Mouse (Mus musculus): ENCODE results near the gene Dysf. TPM values are rescaled to one million over a fixed set of nuclear protein-coding genes. Genes with fewer than 3 reads are reported as not detected.

The Dysf gene
- polyA plus RNA-seq, 2 experiments, result 13.2 to 16.5 TPM

- peaks cover 10% of the 10 kb centered on the region; the same call in 1 of the 2 replicates for H3K4me1 ChIP-seq (ENCODE audit: control insufficient read depth, insufficient read depth, low read length)
- ATAC-seq (ENCODE audit: low FRiP score, low read depth) (no peak), DNase-seq (ENCODE audit: low spot score) (no peak)
- no peak overlapping the region for H3K9ac ChIP-seq (ENCODE audit: low read depth, low read length, severe bottlenecking)
- H3K4me2 ChIP-seq (replicated peaks; ENCODE audit: low read depth, low read length, severe bottlenecking), result no peak overlapping the region
- H3K9me3 ChIP-seq (ENCODE audit: control insufficient read depth, low read length), result no peaks in the 10 kb centered on the region
- H3K27ac ChIP-seq (replicated peaks; ENCODE audit: low read depth, low read length), result no peak overlapping the region
- 84% methylated on average over 1 of the region's 1 CpGs for WGBS
- no peak for TF ChIP-seq POLR2A (IDR thresholded peaks at IDR 0.05; ENCODE audit: borderline replicate concordance, extremely low read depth, insufficient read depth, insufficient read length)
- no peak overlapping the region for H3K4me3 ChIP-seq (replicated peaks; ENCODE audit: low read length)
- no peaks in the 10 kb centered on the region for H3K36me3 ChIP-seq (ENCODE audit: control insufficient read depth, insufficient read depth, low read length)
- no peaks in the 10 kb centered on the region for H3K27me3 ChIP-seq (ENCODE audit: control insufficient read depth, insufficient read depth, low read length)
These were observed 160.2 kb downstream of the Dysf start for GRCm38 (mm10) chr6:84168571-84168970.

GRCm38 (mm10) chr6:84173626-84174025 lies 165.2 kb downstream of the Dysf start:
- no peak overlapping the region for H3K27ac ChIP-seq (replicated peaks; ENCODE audit: low read depth, low read length)
- WGBS, result 95% methylated on average over 6 of the region's 6 CpGs
- H3K27me3 ChIP-seq (ENCODE audit: control insufficient read depth, insufficient read depth, low read length), result no peaks in the 10 kb centered on the region
- H3K4me1 ChIP-seq (ENCODE audit: control insufficient read depth, insufficient read depth, low read length), result no peaks in the 10 kb centered on the region
- no peak for TF ChIP-seq POLR2A (IDR thresholded peaks at IDR 0.05; ENCODE audit: borderline replicate concordance, extremely low read depth, insufficient read depth, insufficient read length)
- ATAC-seq (ENCODE audit: low FRiP score, low read depth) (no peak), DNase-seq (ENCODE audit: low spot score) (no peak)
- H3K4me2 ChIP-seq (replicated peaks; ENCODE audit: low read depth, low read length, severe bottlenecking), result no peak overlapping the region
- no peaks in the 10 kb centered on the region for H3K36me3 ChIP-seq (ENCODE audit: control insufficient read depth, insufficient read depth, low read length)
- H3K4me3 ChIP-seq (replicated peaks; ENCODE audit: low read length), result no peak overlapping the region
- H3K9ac ChIP-seq (ENCODE audit: low read depth, low read length, severe bottlenecking), result no peak overlapping the region
- H3K9me3 ChIP-seq (ENCODE audit: control insufficient read depth, low read length), result no peaks in the 10 kb centered on the region

GRCm38 (mm10) chr6:84178776-84179405 lies 170.5 kb downstream of the Dysf start:
- ATAC-seq (ENCODE audit: low FRiP score, low read depth), result no peak
- WGBS, result 79% methylated on average over 5 of the region's 5 CpGs

GRCm38 (mm10) chr6:84181452-84181851 lies 173.1 kb downstream of the Dysf start:
- Histone ChIP-seq H3K27ac (replicated peaks; ENCODE audit: low read depth, low read length) (no peak overlapping the region), H3K4me2 (replicated peaks; ENCODE audit: low read depth, low read length, severe bottlenecking) (no peak overlapping the region), H3K36me3 (ENCODE audit: control insufficient read depth, insufficient read depth, low read length) (no peaks in the 10 kb centered on the region), H3K27me3 (ENCODE audit: control insufficient read depth, insufficient read depth, low read length) (no peaks in the 10 kb centered on the region), H3K9ac (ENCODE audit: low read depth, low read length, severe bottlenecking) (no peak overlapping the region), H3K4me1 (ENCODE audit: control insufficient read depth, insufficient read depth, low read length) (peaks cover 8% of the 10 kb centered on the region; the same call in 1 of the 2 replicates), H3K4me3 (replicated peaks; ENCODE audit: low read length) (no peak overlapping the region), H3K9me3 (ENCODE audit: control insufficient read depth, low read length) (no peaks in the 10 kb centered on the region)
- no peak for TF ChIP-seq POLR2A (IDR thresholded peaks at IDR 0.05; ENCODE audit: borderline replicate concordance, extremely low read depth, insufficient read depth, insufficient read length)
- 51% methylated on average over 4 of the region's 4 CpGs for WGBS
- ATAC-seq (ENCODE audit: low FRiP score, low read depth), result no peak
- no peak for DNase-seq (ENCODE audit: low spot score)

More at GRCm38 (mm10) chr6:84178776-84179405, 170.5 kb downstream of the Dysf start:
- DNase-seq (ENCODE audit: low spot score), result no peak
- Histone ChIP-seq H3K4me1 (ENCODE audit: control insufficient read depth, insufficient read depth, low read length) (peaks cover 8% of the 10 kb centered on the region; the same call in 1 of the 2 replicates), H3K9me3 (ENCODE audit: control insufficient read depth, low read length) (no peaks in the 10 kb centered on the region), H3K4me3 (replicated peaks; ENCODE audit: low read length) (no peak overlapping the region), H3K4me2 (replicated peaks; ENCODE audit: low read depth, low read length, severe bottlenecking) (no peak overlapping the region), H3K27ac (replicated peaks; ENCODE audit: low read depth, low read length) (no peak overlapping the region), H3K9ac (ENCODE audit: low read depth, low read length, severe bottlenecking) (no peak overlapping the region), H3K27me3 (ENCODE audit: control insufficient read depth, insufficient read depth, low read length) (no peaks in the 10 kb centered on the region), H3K36me3 (ENCODE audit: control insufficient read depth, insufficient read depth, low read length) (no peaks in the 10 kb centered on the region)
- no peak for TF ChIP-seq POLR2A (IDR thresholded peaks at IDR 0.05; ENCODE audit: borderline replicate concordance, extremely low read depth, insufficient read depth, insufficient read length)

GRCm38 (mm10) chr6:84191656-84192250 lies 183.4 kb downstream of the Dysf start:
- no peak overlapping the region for H3K4me2 ChIP-seq (replicated peaks; ENCODE audit: low read depth, low read length, severe bottlenecking)
- TF ChIP-seq POLR2A (IDR thresholded peaks at IDR 0.05; ENCODE audit: borderline replicate concordance, extremely low read depth, insufficient read depth, insufficient read length), result no peak
- H3K27me3 ChIP-seq (ENCODE audit: control insufficient read depth, insufficient read depth, low read length), result no peaks in the 10 kb centered on the region
- WGBS, result 15% methylated on average over 6 of the region's 6 CpGs
- H3K9ac ChIP-seq (ENCODE audit: low read depth, low read length, severe bottlenecking), result no peak overlapping the region
- H3K9me3 ChIP-seq (ENCODE audit: control insufficient read depth, low read length), result no peaks in the 10 kb centered on the region
- peak overlapping the region; percentile 48; the same call in 1 of the 2 replicates for H3K27ac ChIP-seq (replicated peaks; ENCODE audit: low read depth, low read length)
- peaks cover 27% of the 10 kb centered on the region for H3K4me1 ChIP-seq (ENCODE audit: control insufficient read depth, insufficient read depth, low read length)
- H3K36me3 ChIP-seq (ENCODE audit: control insufficient read depth, insufficient read depth, low read length), result no peaks in the 10 kb centered on the region
- no peak overlapping the region for H3K4me3 ChIP-seq (replicated peaks; ENCODE audit: low read length)
- DNase-seq (ENCODE audit: low spot score) (peak; percentile 44), ATAC-seq (ENCODE audit: low FRiP score, low read depth) (peak; percentile 72)
